Mouse (Mus musculus) hindbrain, embryonic 14.5 days (tissue): ENCODE data around the gene Laptm5. TPM values are rescaled to one million over a fixed set of nuclear protein-coding genes. Genes with fewer than 3 reads are reported as not detected.

Experiments used
- ATAC-seq: fragments of 200-750 bp; cut with Nextera tagmentation; 2 replicates; pipeline ENCODE4 v1.8.0; 2017; ENCODE audit warnings: moderate number of reproducible peaks, mild to moderate bottlenecking, moderate TSS enrichment, moderate library complexity; ENCODE audit not compliant: low FRiP score
- DNase-seq: peaks from one replicate; pipeline ENCODE4 v3.0.0-alpha.2; 2015; ENCODE audit warnings: low spot score
- H3K27ac ChIP-seq: fragments of 300-500 bp; sonication (generic); 2 replicates; pipeline ENCODE4 v1.5.1; 2014; ENCODE audit warnings: mild to moderate bottlenecking, moderate library complexity
- H3K27me3 ChIP-seq: fragments of 300-500 bp; sonication (generic); 2 replicates; pipeline ENCODE4 v1.6.1; 2014; ENCODE audit warnings: mild to moderate bottlenecking, low read length, mixed read lengths; ENCODE audit not compliant: control insufficient read depth, insufficient read depth
- H3K36me3 ChIP-seq: fragments of 300-500 bp; sonication (generic); replicated peaks from 2 replicates; pipeline ENCODE4 v1.6.1; 2014; ENCODE audit not compliant: control insufficient read depth, insufficient read depth
- H3K4me1 ChIP-seq: fragments of 300-500 bp; sonication (generic); replicated peaks from 2 replicates; pipeline ENCODE4 v1.6.1; 2014; ENCODE audit warnings: antibody characterized with exemption, low read length, mixed read lengths; ENCODE audit not compliant: control insufficient read depth, insufficient read depth
- H3K4me2 ChIP-seq: fragments of 300-500 bp; sonication (generic); replicated peaks from 2 replicates; pipeline ENCODE4 v1.6.1; 2014; ENCODE audit warnings: mild to moderate bottlenecking, moderate library complexity
- H3K4me3 ChIP-seq: fragments of 300-500 bp; sonication (generic); replicated peaks from 2 replicates; pipeline ENCODE4 v1.5.1; 2014; ENCODE audit warnings: mild to moderate bottlenecking, low read length
- H3K9ac ChIP-seq: fragments of 300-500 bp; sonication (generic); 2 replicates; pipeline ENCODE4 v1.6.1; 2014
- H3K9me3 ChIP-seq: fragments of 300-500 bp; sonication (generic); 2 replicates; pipeline ENCODE4 v1.6.1; 2016; ENCODE audit warnings: low read length; ENCODE audit not compliant: control insufficient read depth
- WGBS: fragments of 180-500 bp; shearing (Covaris S2); extraction: QIAGEN DNeasy Blood & Tissue Kit; methylation state at CpG from one replicate; pipeline ENCODE4 v1.1.7; 2014; 5-methylcytosine and 5-hydroxymethylcytosine counted together
- polyA plus RNA-seq: library from polyadenylated mRNA; unstranded; fragments of >200 nt; fragmentation: Nextera tagmentation; extraction: Ambion mirVana; gene quantifications from 2 replicates; pipeline ENCODE4 v1.2.1, GENCODE M21; 2014

Laptm5 gene
- polyA plus RNA-seq, 1 experiment from 2014 or later = 37.4 TPM

GRCm38 (mm10) chr4:130878273-130879047 lies 34.5 kb upstream of the Laptm5 start:
- Histone ChIP-seq H3K4me3 (no peak overlapping the region), H3K27ac (peak overlapping the region; percentile 69), H3K9me3 (no peaks in the 10 kb centered on the region), H3K4me1 (peaks cover 11% of the 10 kb centered on the region), H3K9ac (peak overlapping the region; percentile 41), H3K4me2 (peak overlapping the region; percentile 43), H3K27me3 (peaks cover 12% of the 10 kb centered on the region), H3K36me3 (no peaks in the 10 kb centered on the region)
- ATAC-seq (peak; percentile 85), DNase-seq (peak; percentile 90)
- WGBS = 6% methylated on average over 21 of the region's 21 CpGs

DNA sequence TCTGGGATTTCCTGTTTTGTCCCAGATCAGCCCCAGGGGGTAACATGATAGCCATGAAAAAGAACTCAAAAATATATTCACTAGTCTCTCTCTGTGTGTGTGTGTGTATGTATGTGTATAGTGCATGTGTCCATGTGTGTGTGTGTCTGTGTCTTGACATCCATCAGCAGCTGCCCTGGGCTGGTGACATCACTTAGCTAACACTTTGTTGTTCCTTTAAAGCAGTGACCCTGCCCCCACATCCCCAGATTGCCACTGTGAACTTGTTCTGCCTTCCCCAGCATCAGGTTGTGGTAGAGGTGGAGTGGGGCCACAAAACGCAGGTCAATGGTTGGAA lies 33.9 kb upstream of the Laptm5 start:
- Histone ChIP-seq H3K4me3 (no peak overlapping the region), H3K36me3 (no peaks in the 10 kb centered on the region), H3K9ac (peak overlapping the region; percentile 41; the same call in 1 of the 2 replicates), H3K27me3 (peaks cover 12% of the 10 kb centered on the region), H3K27ac (peak overlapping the region; percentile 69), H3K9me3 (no peaks in the 10 kb centered on the region), H3K4me2 (no peak overlapping the region), H3K4me1 (peaks cover 11% of the 10 kb centered on the region)
- 89% methylated on average over 1 of the region's 1 CpGs for WGBS
- ATAC-seq (peak; percentile 22), DNase-seq (no peak)

DNA sequence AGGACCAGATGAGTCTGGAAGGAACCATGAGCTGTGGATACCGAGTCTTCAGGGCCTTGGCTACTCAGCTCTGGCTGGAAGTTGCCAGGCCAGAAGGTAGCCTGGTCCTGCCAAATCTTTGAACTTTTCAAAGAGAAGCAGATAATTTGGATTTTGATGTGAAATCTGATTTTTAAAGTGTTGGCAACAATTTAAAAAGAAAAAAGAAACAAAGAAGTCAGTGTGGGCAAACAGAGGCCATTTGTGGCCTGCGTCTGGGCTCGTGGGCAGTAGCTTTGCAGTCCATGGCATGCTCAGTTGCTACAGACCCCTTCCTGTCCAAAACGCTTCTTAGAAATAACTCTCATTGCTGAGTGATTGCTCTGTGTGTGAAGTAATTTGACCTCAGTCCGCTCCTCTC lies 31.6 kb upstream of the Laptm5 start:
- ATAC-seq = no peak
- H3K9me3 ChIP-seq = no peaks in the 10 kb centered on the region
- no peaks in the 10 kb centered on the region for H3K36me3 ChIP-seq
- no peak for DNase-seq
- no peaks in the 10 kb centered on the region; the same call in none of the 2 replicates for H3K4me1 ChIP-seq
- H3K4me2 ChIP-seq = no peak overlapping the region
- 79% methylated on average over 5 of the region's 5 CpGs for WGBS
- H3K4me3 ChIP-seq = no peak overlapping the region
- H3K9ac ChIP-seq = no peak overlapping the region
- no peak overlapping the region for H3K27ac ChIP-seq
- H3K27me3 ChIP-seq = peaks cover 12% of the 10 kb centered on the region

DNA sequence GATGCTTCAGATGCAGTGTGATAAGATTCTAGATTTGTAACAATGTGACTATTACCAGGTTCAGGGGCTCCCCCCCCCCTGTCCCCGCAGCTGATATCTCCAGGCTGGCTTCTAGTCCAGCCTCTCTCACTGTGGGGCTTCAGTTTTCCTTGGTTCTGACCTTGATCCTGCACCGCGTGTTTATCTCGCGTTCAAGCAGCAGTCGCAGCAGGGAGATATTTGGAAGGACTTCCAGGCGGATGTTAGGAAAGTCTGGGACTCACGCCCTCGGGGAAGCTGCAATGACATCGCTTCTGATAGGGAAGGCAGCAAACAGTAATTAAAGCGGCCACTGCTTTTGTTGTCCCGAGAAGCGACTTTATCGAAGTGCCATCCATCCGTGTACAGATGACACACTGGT lies 30.2 kb upstream of the Laptm5 start:
- Histone ChIP-seq H3K36me3 (no peaks in the 10 kb centered on the region), H3K27me3 (peaks cover 12% of the 10 kb centered on the region), H3K4me1 (peaks cover 5% of the 10 kb centered on the region), H3K27ac (no peak overlapping the region), H3K4me2 (no peak overlapping the region), H3K4me3 (no peak overlapping the region), H3K9me3 (no peaks in the 10 kb centered on the region), H3K9ac (no peak overlapping the region)
- no peak for ATAC-seq
- 72% methylated on average over 15 of the region's 15 CpGs for WGBS
- no peak for DNase-seq

- H3K4me1 ChIP-seq = peaks cover 5% of the 10 kb centered on the region
- H3K27ac ChIP-seq = no peak overlapping the region
- no peak for DNase-seq
- H3K4me3 ChIP-seq = no peak overlapping the region
- no peak overlapping the region for H3K4me2 ChIP-seq
- no peak; the same call in 1 of the 2 replicates for ATAC-seq
- no peaks in the 10 kb centered on the region for H3K9me3 ChIP-seq
- H3K27me3 ChIP-seq = peaks cover 12% of the 10 kb centered on the region
- 46% methylated on average over 13 of the region's 13 CpGs for WGBS
- H3K9ac ChIP-seq = no peak overlapping the region
- H3K36me3 ChIP-seq = no peaks in the 10 kb centered on the region
Measured at GRCm38 (mm10) chr4:130883820-130884533, 28.9 kb upstream of the Laptm5 start.

DNA sequence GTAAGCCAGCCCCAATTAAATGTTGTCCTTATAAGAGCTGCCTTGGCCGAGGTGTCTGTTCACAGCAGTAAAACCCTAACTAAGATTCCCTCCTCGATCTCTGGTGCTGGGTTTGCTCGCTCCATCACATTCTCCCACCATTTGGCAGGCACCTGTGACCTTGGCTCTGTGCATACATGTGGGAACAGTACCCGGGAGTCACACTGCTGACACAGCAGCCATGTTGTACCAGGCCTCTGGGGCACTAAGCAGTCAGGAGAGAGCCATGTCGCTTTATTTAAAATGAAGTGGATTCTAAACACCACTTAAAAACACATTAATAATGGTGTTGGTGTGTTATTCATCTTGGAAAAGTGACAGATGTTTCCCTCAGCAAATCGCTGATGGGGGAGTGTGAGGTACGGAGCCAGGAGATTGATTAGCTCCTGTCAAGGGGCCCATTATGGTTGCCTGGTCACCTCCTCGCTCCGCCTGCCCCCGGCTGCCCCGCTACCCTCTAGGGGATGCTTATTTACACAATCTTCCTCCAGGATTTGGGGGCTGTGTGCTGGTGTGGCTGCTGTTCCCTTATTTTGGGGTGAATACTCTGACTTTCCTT lies 25.7 kb upstream of the Laptm5 start:
- DNase-seq (no peak), ATAC-seq (no peak)
- WGBS = 26% methylated on average over 11 of the region's 11 CpGs

GRCm38 (mm10) chr4:130889777-130890510 lies 23.0 kb upstream of the Laptm5 start:
- Histone ChIP-seq H3K4me3 (no peak overlapping the region), H3K9ac (no peak overlapping the region), H3K4me2 (no peak overlapping the region), H3K4me1 (peaks cover 5% of the 10 kb centered on the region), H3K9me3 (no peaks in the 10 kb centered on the region), H3K27ac (no peak overlapping the region), H3K36me3 (no peaks in the 10 kb centered on the region), H3K27me3 (0 out of 2 replicates have a peak, but pooled peaks cover 3% of the 10 kb centered on the region)
- 61% methylated on average over 11 of the region's 11 CpGs for WGBS
- ATAC-seq = no peak
- DNase-seq = no peak

More for the DNA sequence above, 25.7 kb upstream of the Laptm5 start:
- H3K27me3 ChIP-seq = peaks cover 8% of the 10 kb centered on the region
- H3K9ac ChIP-seq = no peak overlapping the region
- no peaks in the 10 kb centered on the region for H3K9me3 ChIP-seq
- no peak overlapping the region for H3K4me2 ChIP-seq
- H3K4me1 ChIP-seq = peaks cover 5% of the 10 kb centered on the region
- H3K36me3 ChIP-seq = no peaks in the 10 kb centered on the region
- no peak overlapping the region for H3K27ac ChIP-seq
- no peak overlapping the region for H3K4me3 ChIP-seq

GRCm38 (mm10) chr4:130890511-130890840 lies 22.4 kb upstream of the Laptm5 start:
- H3K4me1 ChIP-seq = peaks cover 5% of the 10 kb centered on the region; the same call in 1 of the 2 replicates
- no peak overlapping the region for H3K4me2 ChIP-seq
- H3K9me3 ChIP-seq = no peaks in the 10 kb centered on the region
- H3K4me3 ChIP-seq = no peak overlapping the region
- DNase-seq (no peak), ATAC-seq (no peak)
- no peak overlapping the region for H3K9ac ChIP-seq
- no peak overlapping the region for H3K27ac ChIP-seq
- H3K36me3 ChIP-seq = no peaks in the 10 kb centered on the region
- 0 out of 2 replicates have a peak, but pooled peaks cover 3% of the 10 kb centered on the region for H3K27me3 ChIP-seq
